ENCODE assay signal across 24 mouse cellular contexts in genomic region chr4:104302996-104303652, GRCm38 (mm10).
DNase-seq lines count a peak whose midpoint lies in the region; ATAC-seq lines count a peak whose summit lies in the region.
"Had no signal": no experiment of that assay in that cellular context is flagged by ENCODE, and none has a peak within 500 bp of the region (broad histone marks: within the 10 kb centered on the region; RNA-seq: fewer than 3 reads in every experiment).

No protein-coding gene starts in this region.

- no peak overlapping the region for H3K9ac ChIP-seq in hindbrain, embryonic 14.5 days
- no peak overlapping the region for H3K9ac ChIP-seq in hindbrain, embryonic 11.5 days (ENCODE audit: low read depth, low read length)
- H3K9ac ChIP-seq in forebrain, embryonic 15.5 days (replicated peaks) = no peak overlapping the region
- H3K9ac ChIP-seq: embryonic facial prominence, embryonic 12.5 days; heart, embryonic 15.5 days; liver, embryonic 15.5 days; lung, embryonic 15.5 days; neural tube, embryonic 15.5 days had no signal

- no peaks in the 10 kb centered on the region for H3K36me3 ChIP-seq in hindbrain, embryonic 14.5 days (replicated peaks; ENCODE audit: control insufficient read depth, insufficient read depth)
- H3K36me3 ChIP-seq in hindbrain, embryonic 11.5 days (ENCODE audit: control insufficient read depth, insufficient read depth, low read length) = no peaks in the 10 kb centered on the region
- H3K36me3 ChIP-seq in forebrain, embryonic 15.5 days = no peaks in the 10 kb centered on the region
- H3K36me3 ChIP-seq: embryonic facial prominence, embryonic 12.5 days; heart, embryonic 15.5 days; limb, embryonic 10.5 days; liver, embryonic 15.5 days; lung, embryonic 15.5 days; neural tube, embryonic 15.5 days had no signal

- peak; percentile 42 for DNase-seq in hindbrain, embryonic 14.5 days (ENCODE audit: low spot score)
- no peak for DNase-seq in hindbrain, embryonic 11.5 days (ENCODE audit: low spot score)
- DNase-seq in Muller cell, postnatal 12 days (ENCODE audit: inconsistent ontology term) = peak; percentile 87
- peak; percentile 67 for DNase-seq in retina, embryonic 14.5 days (ENCODE audit: low spot score)
- no peak for DNase-seq in kidney, postnatal 4 days
- DNase-seq in kidney, adult 8-10 months = no peak
- no peak for DNase-seq in embryo, embryonic 9.5 days (ENCODE audit: extremely low spot score)
- DNase-seq: adrenal gland, postnatal 36 days; cerebellum, adult 11-12 months; gastrocnemius, postnatal 36 days; heart, postnatal 36 days; kidney, adult 18-20 months; liver; lung, postnatal 4 days; right cerebral cortex, postnatal 14 days had no signal

- H3K27ac ChIP-seq in hindbrain, embryonic 14.5 days = no peak overlapping the region
- H3K27ac ChIP-seq in hindbrain, embryonic 11.5 days (ENCODE audit: low read depth, low read length) = no peak overlapping the region
- no peak overlapping the region for H3K27ac ChIP-seq in forebrain, embryonic 15.5 days (replicated peaks)
- H3K27ac ChIP-seq: embryonic facial prominence, embryonic 12.5 days; heart, embryonic 15.5 days; kidney, postnatal 0 days; layer of hippocampus, adult 2 months; limb, embryonic 10.5 days; liver, embryonic 15.5 days; lung, embryonic 15.5 days; neural tube, embryonic 15.5 days had no signal

- WGBS in hindbrain, embryonic 14.5 days = 55% methylated on average over 10 of the region's 10 CpGs
- 89% methylated on average over 10 of the region's 10 CpGs for WGBS in hindbrain, embryonic 11.5 days
- whole genome bisulfite sequencing in forebrain, embryonic 15.5 days = 19% methylated on average over 10 of the region's 10 CpGs

- no peak overlapping the region for H3K4me3 ChIP-seq in hindbrain, embryonic 14.5 days (replicated peaks; ENCODE audit: low read length)
- H3K4me3 ChIP-seq in hindbrain, embryonic 11.5 days (ENCODE audit: low read depth, low read length) = no peak overlapping the region
- H3K4me3 ChIP-seq in forebrain, embryonic 15.5 days = no peak overlapping the region
- H3K4me3 ChIP-seq: embryonic facial prominence, embryonic 12.5 days; heart, embryonic 15.5 days; layer of hippocampus, adult 2 months; limb, embryonic 10.5 days; liver, embryonic 15.5 days; lung, embryonic 15.5 days; neural tube, embryonic 15.5 days had no signal

- no peaks in the 10 kb centered on the region for H3K27me3 ChIP-seq in hindbrain, embryonic 14.5 days (ENCODE audit: control insufficient read depth, insufficient read depth, low read length)
- no peaks in the 10 kb centered on the region for H3K27me3 ChIP-seq in hindbrain, embryonic 11.5 days (ENCODE audit: control insufficient read depth, insufficient read depth, low read length)
- no peaks in the 10 kb centered on the region for H3K27me3 ChIP-seq in forebrain, embryonic 15.5 days
- H3K27me3 ChIP-seq: embryonic facial prominence, embryonic 12.5 days; heart, embryonic 15.5 days; liver, embryonic 15.5 days; lung, embryonic 15.5 days; neural tube, embryonic 15.5 days had no signal

- no peak for ATAC-seq in hindbrain, embryonic 14.5 days (ENCODE audit: low FRiP score)
- no peak for ATAC-seq in hindbrain, embryonic 11.5 days (ENCODE audit: low FRiP score)
- peak; percentile 78 for ATAC-seq in forebrain, embryonic 15.5 days (replicated peaks)

- no peaks in the 10 kb centered on the region for H3K4me1 ChIP-seq in hindbrain, embryonic 14.5 days (replicated peaks; ENCODE audit: control insufficient read depth, insufficient read depth, low read length)
- no peaks in the 10 kb centered on the region for H3K4me1 ChIP-seq in hindbrain, embryonic 11.5 days (replicated peaks; ENCODE audit: control insufficient read depth, insufficient read depth, low read length)
- peaks cover 9% of the 10 kb centered on the region for H3K4me1 ChIP-seq in forebrain, embryonic 15.5 days
- H3K4me1 ChIP-seq: embryonic facial prominence, embryonic 12.5 days; heart, embryonic 15.5 days; limb, embryonic 10.5 days; liver, embryonic 15.5 days; lung, embryonic 15.5 days had no signal

- no peak overlapping the region for H3K4me2 ChIP-seq in hindbrain, embryonic 14.5 days (replicated peaks)
- no peak overlapping the region for H3K4me2 ChIP-seq in hindbrain, embryonic 11.5 days (replicated peaks; ENCODE audit: low read depth, low read length)
- peak overlapping the region; percentile 2; the same call in 1 of the 2 replicates for H3K4me2 ChIP-seq in forebrain, embryonic 15.5 days (replicated peaks)
- H3K4me2 ChIP-seq: embryonic facial prominence, embryonic 12.5 days; heart, embryonic 15.5 days; liver, embryonic 15.5 days; lung, embryonic 15.5 days; neural tube, embryonic 15.5 days had no signal

- no peaks in the 10 kb centered on the region for H3K9me3 ChIP-seq in hindbrain, embryonic 14.5 days (ENCODE audit: control insufficient read depth, low read length)
- no peaks in the 10 kb centered on the region for H3K9me3 ChIP-seq in hindbrain, embryonic 11.5 days (ENCODE audit: control insufficient read depth, low read length)
- H3K9me3 ChIP-seq in forebrain, embryonic 15.5 days = no peaks in the 10 kb centered on the region
- H3K9me3 ChIP-seq: embryonic facial prominence, embryonic 12.5 days; heart, embryonic 15.5 days; limb, embryonic 10.5 days; liver, embryonic 15.5 days; lung, embryonic 15.5 days; neural tube, embryonic 15.5 days had no signal

Comparison
In these comparisons a context has a peak if more than half of its experiments do, and no peak if none do; other contexts are left out.
1. DNase-seq: peak in hindbrain, embryonic 14.5 days (single experiment), Muller cell, postnatal 12 days (single experiment) and retina, embryonic 14.5 days (single experiment); none in hindbrain, embryonic 11.5 days (single experiment), kidney, postnatal 4 days (0 of 2), kidney, adult 8-10 months (0 of 2) and embryo, embryonic 9.5 days (single experiment).